Mouse (Mus musculus): ENCODE measurements around the gene 2310079G19Rik.

The 2310079G19Rik gene

GRCm38 (mm10) chr16:88627566-88627965 is at the start of gene 2310079G19Rik:
Gene 2310079G19Rik, minus strand, starts transcription at chr16:88627666.
- 97% methylated on average over 4 of the region's 4 CpGs for WGBS

GRCm38 (mm10) chr16:88671571-88671970 is 44.1 kb upstream of the 2310079G19Rik start, which contains the start of gene Krtap27-1:
Gene Krtap27-1, minus strand, starts transcription at chr16:88671671.
- 89% methylated on average over 4 of the region's 4 CpGs for WGBS

- WGBS, result 39% methylated on average over 1 of the region's 1 CpGs
These were observed 30.0 kb upstream of the 2310079G19Rik start for GRCm38 (mm10) chr16:88657426-88657825.

GRCm38 (mm10) chr16:88651952-88652351 is 24.5 kb upstream of the 2310079G19Rik start:
- 67% methylated on average over 2 of the region's 2 CpGs for WGBS

GRCm38 (mm10) chr16:88651082-88651481 is 23.6 kb upstream of the 2310079G19Rik start:
- 61% methylated on average over 1 of the region's 1 CpGs for WGBS

GRCm38 (mm10) chr16:88647358-88647846 is 19.9 kb upstream of the 2310079G19Rik start, which contains the start of gene Krtap26-1:
Gene Krtap26-1, minus strand, starts transcription at chr16:88647796.
- WGBS, result 93% methylated on average over 10 of the region's 10 CpGs

GRCm38 (mm10) chr16:88646366-88647111 is 19.1 kb upstream of the 2310079G19Rik start:
- 84% methylated on average over 8 of the region's 8 CpGs for WGBS

GRCm38 (mm10) chr16:88640053-88640452 is 12.6 kb upstream of the 2310079G19Rik start:
- 71% methylated on average over 3 of the region's 3 CpGs for WGBS

- WGBS, result 42% methylated on average over 4 of the region's 4 CpGs
These were observed 7.7 kb upstream of the 2310079G19Rik start for GRCm38 (mm10) chr16:88635142-88635541.

- WGBS, result 82% methylated on average over 4 of the region's 4 CpGs
These were observed 4.0 kb upstream of the 2310079G19Rik start for GRCm38 (mm10) chr16:88631474-88631873.

GRCm38 (mm10) chr16:88612712-88613111 is 14.8 kb downstream of the 2310079G19Rik start:
- WGBS, result 80% methylated on average over 4 of the region's 4 CpGs

- WGBS, result 93% methylated on average over 8 of the region's 8 CpGs
These were observed 15.5 kb downstream of the 2310079G19Rik start, which contains the start of gene Krtap24-1 for GRCm38 (mm10) chr16:88611922-88612321. Gene Krtap24-1, minus strand, starts transcription at chr16:88612279.

- WGBS, result 83% methylated on average over 6 of the region's 6 CpGs
These were observed 22.9 kb downstream of the 2310079G19Rik start for GRCm38 (mm10) chr16:88604570-88604969.

- WGBS, result 68% methylated on average over 1 of the region's 1 CpGs
These were observed 25.0 kb downstream of the 2310079G19Rik start for GRCm38 (mm10) chr16:88602464-88602863.

- 85% methylated on average over 8 of the region's 8 CpGs for WGBS
These were observed 27.2 kb downstream of the 2310079G19Rik start for GRCm38 (mm10) chr16:88600303-88600702.

- 61% methylated on average over 16 of the region's 16 CpGs for WGBS
These were observed 27.8 kb downstream of the 2310079G19Rik start for GRCm38 (mm10) chr16:88599504-88600237.

- WGBS, result 89% methylated on average over 9 of the region's 9 CpGs
These were observed 44.1 kb downstream of the 2310079G19Rik start for GRCm38 (mm10) chr16:88583338-88583737.

All from cerebral cortex, adult 2 months (tissue).